Mouse (Mus musculus) liver, embryonic 15.5 days (tissue): ENCODE measurements around the gene Draxin. TPM values are rescaled to one million over a fixed set of nuclear protein-coding genes. Genes with fewer than 3 reads are reported as not detected.

ENCODE experiments used
- ATAC-seq: fragments of 200-750 bp; cut with Nextera tagmentation; 2 replicates; pipeline ENCODE4 v1.8.0; 2017; ENCODE audit warnings: moderate number of reproducible peaks, mild to moderate bottlenecking, moderate library complexity; ENCODE audit not compliant: insufficient read depth
- H3K27ac ChIP-seq: fragments of 300-500 bp; sonication (generic); replicated peaks from 2 replicates; pipeline ENCODE4 v1.5.1; 2015; ENCODE audit warnings: mild to moderate bottlenecking, inconsistent platforms
- H3K27me3 ChIP-seq: fragments of 300-500 bp; sonication (generic); 2 replicates; pipeline ENCODE4 v1.6.1; 2015; ENCODE audit warnings: mild to moderate bottlenecking, inconsistent platforms
- H3K36me3 ChIP-seq: fragments of 300-500 bp; sonication (generic); replicated peaks from 2 replicates; pipeline ENCODE4 v1.6.1; 2015; ENCODE audit warnings: moderate library complexity, mild to moderate bottlenecking, inconsistent platforms
- H3K4me1 ChIP-seq: fragments of 300-500 bp; sonication (generic); replicated peaks from 2 replicates; pipeline ENCODE4 v1.6.1; 2015; ENCODE audit warnings: inconsistent platforms
- H3K4me2 ChIP-seq: fragments of 300-500 bp; sonication (generic); 2 replicates; pipeline ENCODE4 v1.6.1; 2015; ENCODE audit warnings: moderate library complexity, mild to moderate bottlenecking, inconsistent platforms
- H3K4me3 ChIP-seq: fragments of 300-500 bp; sonication (generic); replicated peaks from 2 replicates; pipeline ENCODE4 v1.5.1; 2015; ENCODE audit warnings: mild to moderate bottlenecking, inconsistent platforms
- H3K9ac ChIP-seq: fragments of 300-500 bp; sonication (generic); 2 replicates; pipeline ENCODE4 v1.6.1; 2015; ENCODE audit warnings: moderate library complexity, mild to moderate bottlenecking, inconsistent platforms
- H3K9me3 ChIP-seq: fragments of 300-500 bp; sonication (generic); replicated peaks from 2 replicates; pipeline ENCODE4 v1.6.1; 2016; ENCODE audit warnings: inconsistent platforms
- WGBS: fragments of 180-500 bp; shearing (Covaris S2); methylation state at CpG from one replicate; pipeline ENCODE4 v1.1.7; 2015; ENCODE audit warnings: mixed read lengths; ENCODE audit not compliant: insufficient replicate concordance; 5-methylcytosine and 5-hydroxymethylcytosine counted together
- polyA plus RNA-seq: library from polyadenylated mRNA; unstranded; fragments of >200 nt; fragmentation: Nextera tagmentation; extraction: Ambion mirVana; gene quantifications from 2 replicates; pipeline ENCODE4 v1.2.1, GENCODE M21; 2015

Gene Draxin
- polyA plus RNA-seq, 1 experiment from 2014 or later, result 0.07 TPM

- H3K4me2 ChIP-seq, result peak overlapping the region; percentile 48
- H3K4me3 ChIP-seq, result no peak overlapping the region
- peaks cover 17% of the 10 kb centered on the region for H3K36me3 ChIP-seq
- no peaks in the 10 kb centered on the region for H3K9me3 ChIP-seq
- ATAC-seq, result peak; percentile 57
- peaks cover 54% of the 10 kb centered on the region for H3K4me1 ChIP-seq
- H3K27ac ChIP-seq, result peak overlapping the region; percentile 57
- 0 out of 2 replicates have a peak overlapping the region, but pooled peaks have one; percentile 18 for H3K9ac ChIP-seq
- no peaks in the 10 kb centered on the region for H3K27me3 ChIP-seq
- WGBS, result 24% methylated on average over 12 of the region's 12 CpGs
Measured at GRCm38 (mm10) chr4:148082257-148083044, 48.0 kb downstream of the Draxin start.

DNA sequence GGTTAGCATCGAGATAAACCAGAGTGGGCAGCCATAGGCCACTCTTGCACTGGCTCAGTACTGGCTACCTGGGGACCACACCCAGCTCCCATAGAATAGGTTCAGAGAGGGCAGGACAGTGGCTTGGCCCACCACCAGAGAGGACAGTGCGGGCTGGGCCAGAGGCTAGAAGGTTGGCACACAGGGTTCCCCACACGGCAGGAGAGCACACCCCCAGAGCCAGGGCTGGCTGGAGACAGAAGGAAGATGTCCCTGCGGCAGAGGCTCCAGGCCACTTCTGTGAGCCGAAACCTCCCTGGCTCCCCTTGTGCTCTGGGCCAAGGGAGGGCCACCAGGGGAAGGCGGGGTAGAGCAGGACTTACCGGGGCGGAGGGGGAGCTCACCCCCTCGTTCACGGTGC lies 49.3 kb downstream of the Draxin start:
- H3K4me2 ChIP-seq, result no peak overlapping the region
- peaks cover 42% of the 10 kb centered on the region for H3K4me1 ChIP-seq
- no peak for ATAC-seq
- H3K9me3 ChIP-seq, result no peaks in the 10 kb centered on the region
- WGBS, result 83% methylated on average over 10 of the region's 10 CpGs
- no peak overlapping the region for H3K9ac ChIP-seq
- H3K4me3 ChIP-seq, result no peak overlapping the region
- peaks cover 17% of the 10 kb centered on the region for H3K36me3 ChIP-seq
- H3K27me3 ChIP-seq, result no peaks in the 10 kb centered on the region
- no peak overlapping the region for H3K27ac ChIP-seq

- Histone ChIP-seq H3K36me3 (peaks cover 17% of the 10 kb centered on the region), H3K27ac (no peak overlapping the region), H3K4me2 (no peak overlapping the region), H3K27me3 (no peaks in the 10 kb centered on the region), H3K9ac (no peak overlapping the region), H3K4me1 (peaks cover 36% of the 10 kb centered on the region), H3K4me3 (no peak overlapping the region), H3K9me3 (no peaks in the 10 kb centered on the region)
- ATAC-seq, result no peak
- 81% methylated on average over 1 of the region's 1 CpGs for WGBS
Measured at GRCm38 (mm10) chr4:148080597-148080973, 49.9 kb downstream of the Draxin start.

- Histone ChIP-seq H3K9ac (no peak overlapping the region), H3K27me3 (no peaks in the 10 kb centered on the region; the same call in 1 of the 2 replicates), H3K4me1 (peaks cover 36% of the 10 kb centered on the region), H3K27ac (no peak overlapping the region), H3K4me2 (no peak overlapping the region), H3K9me3 (no peaks in the 10 kb centered on the region), H3K36me3 (peaks cover 17% of the 10 kb centered on the region), H3K4me3 (no peak overlapping the region)
- 76% methylated on average over 8 of the region's 8 CpGs for WGBS
- ATAC-seq, result no peak
Measured at GRCm38 (mm10) chr4:148079944-148080596, 50.4 kb downstream of the Draxin start.

DNA sequence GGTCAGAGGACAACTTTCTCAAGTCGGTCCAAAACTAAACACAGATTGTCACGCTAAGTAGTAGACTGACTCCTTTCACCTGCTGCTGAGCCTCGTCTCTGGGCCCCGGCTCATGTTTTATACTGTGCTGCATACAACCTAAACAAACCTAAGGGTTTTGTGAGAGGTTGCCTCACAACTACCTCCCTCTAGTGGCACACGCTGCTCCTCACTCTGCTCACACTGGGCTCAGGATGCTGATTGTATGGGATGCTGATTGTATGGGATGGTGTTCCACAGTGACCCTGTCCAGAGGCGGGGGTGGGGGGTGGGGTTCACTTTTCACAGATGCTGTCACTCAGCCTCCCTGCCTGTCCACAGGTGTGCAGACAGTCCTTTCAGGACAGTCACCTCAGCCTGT lies 51.3 kb downstream of the Draxin start:
- H3K4me2 ChIP-seq, result no peak overlapping the region
- H3K4me3 ChIP-seq, result no peak overlapping the region
- no peaks in the 10 kb centered on the region for H3K9me3 ChIP-seq
- no peak overlapping the region for H3K27ac ChIP-seq
- WGBS, result 67% methylated on average over 6 of the region's 6 CpGs
- no peak for ATAC-seq
- H3K4me1 ChIP-seq, result peaks cover 34% of the 10 kb centered on the region
- H3K36me3 ChIP-seq, result peaks cover 17% of the 10 kb centered on the region
- no peak overlapping the region for H3K9ac ChIP-seq
- H3K27me3 ChIP-seq, result no peaks in the 10 kb centered on the region; the same call in 1 of the 2 replicates

DNA sequence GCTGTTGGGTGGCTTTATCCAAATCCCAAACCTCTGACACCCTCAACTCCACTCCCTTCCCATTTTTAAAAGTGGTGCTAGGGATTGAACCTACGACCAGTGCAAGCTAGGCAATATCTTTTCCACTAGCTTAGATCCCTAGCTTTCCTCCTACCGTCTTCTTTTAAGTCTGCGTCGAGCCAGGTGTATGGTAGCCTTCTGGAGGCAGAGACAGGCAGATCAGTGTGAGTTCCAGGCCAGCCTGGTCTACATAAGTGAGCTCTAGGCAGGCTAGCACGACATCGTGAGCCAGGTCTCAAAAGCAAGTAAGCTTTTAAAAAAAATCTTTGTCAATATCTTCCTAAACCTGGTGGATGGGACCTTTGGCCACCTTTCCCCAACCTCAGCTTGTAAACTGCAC lies 54.6 kb downstream of the Draxin start:
- Histone ChIP-seq H3K4me1 (peaks cover 11% of the 10 kb centered on the region), H3K36me3 (peaks cover 13% of the 10 kb centered on the region), H3K9me3 (no peaks in the 10 kb centered on the region), H3K4me2 (no peak overlapping the region), H3K27me3 (no peaks in the 10 kb centered on the region; the same call in 1 of the 2 replicates), H3K4me3 (no peak overlapping the region), H3K27ac (no peak overlapping the region), H3K9ac (no peak overlapping the region)
- no peak for ATAC-seq
- 69% methylated on average over 6 of the region's 6 CpGs for WGBS

DNA sequence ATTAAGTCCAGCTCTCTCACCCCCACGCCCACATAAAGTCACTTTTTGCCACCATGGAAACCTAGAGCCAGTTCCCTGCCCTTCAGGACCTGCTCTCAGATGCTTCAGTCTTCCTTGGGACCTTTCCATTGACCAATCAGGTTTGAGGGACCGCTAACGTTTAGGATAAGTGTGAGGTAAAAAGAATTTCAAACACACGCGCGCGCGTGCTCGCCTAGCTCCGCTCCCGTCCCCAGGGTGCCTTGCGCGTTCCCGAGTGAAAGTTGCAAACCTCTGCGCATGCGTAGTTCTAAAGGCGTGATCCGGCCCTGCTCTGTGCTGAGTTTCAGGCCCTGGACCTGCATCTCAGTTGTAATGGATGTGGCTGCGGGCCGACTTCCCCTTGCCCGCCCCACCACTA lies 55.2 kb downstream of the Draxin start:
- no peaks in the 10 kb centered on the region; the same call in 1 of the 2 replicates for H3K27me3 ChIP-seq
- WGBS, result 31% methylated on average over 21 of the region's 21 CpGs
- H3K9me3 ChIP-seq, result no peaks in the 10 kb centered on the region
- H3K4me3 ChIP-seq, result peak overlapping the region; percentile 36
- H3K4me1 ChIP-seq, result peaks cover 11% of the 10 kb centered on the region
- H3K4me2 ChIP-seq, result peak overlapping the region; percentile 65
- peak; percentile 11; the same call in 1 of the 2 replicates for ATAC-seq
- peaks cover 6% of the 10 kb centered on the region for H3K36me3 ChIP-seq
- peak overlapping the region; percentile 33; the same call in 1 of the 2 replicates for H3K9ac ChIP-seq
- H3K27ac ChIP-seq, result no peak overlapping the region

DNA sequence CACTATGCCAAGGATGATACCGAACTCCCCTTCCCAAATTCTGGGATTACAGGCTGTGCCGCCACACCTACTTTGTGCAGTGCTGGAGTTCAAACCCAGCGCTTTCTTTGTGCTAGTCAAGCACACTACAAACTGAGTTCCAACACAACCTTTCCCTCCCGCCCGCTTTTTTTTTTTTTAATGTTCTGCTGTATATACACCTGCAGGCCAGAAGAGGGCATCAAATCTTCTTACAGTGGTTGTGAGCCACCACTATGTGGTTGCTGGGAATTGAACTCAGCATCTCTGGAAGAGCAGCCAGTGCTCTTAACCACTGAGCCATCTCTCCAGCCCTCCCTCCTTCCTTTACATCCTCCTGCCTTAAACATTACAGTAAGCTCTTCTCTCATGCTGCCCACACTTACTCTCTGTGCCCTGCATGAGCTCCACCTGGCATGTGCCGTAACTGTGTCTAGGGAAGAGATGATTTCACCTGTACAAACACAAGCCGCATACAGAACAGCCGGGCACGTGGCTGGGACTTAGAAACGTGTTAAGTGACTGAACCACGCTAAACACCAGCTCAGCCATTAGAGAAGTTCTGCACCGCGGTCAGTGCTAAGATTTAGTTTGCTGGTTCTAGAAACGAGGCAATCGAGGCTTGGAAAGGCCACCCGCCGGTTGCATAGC lies 55.8 kb downstream of the Draxin start:
- Histone ChIP-seq H3K4me3 (peak overlapping the region; percentile 36), H3K4me2 (peak overlapping the region; percentile 65), H3K9ac (peak overlapping the region; percentile 33; the same call in 1 of the 2 replicates), H3K27ac (no peak overlapping the region), H3K27me3 (no peaks in the 10 kb centered on the region; the same call in 1 of the 2 replicates), H3K9me3 (no peaks in the 10 kb centered on the region), H3K36me3 (peaks cover under 1% of the 10 kb centered on the region; the same call in 1 of the 2 replicates), H3K4me1 (peaks cover 11% of the 10 kb centered on the region)
- WGBS, result 44% methylated on average over 17 of the region's 17 CpGs
- ATAC-seq, result 0 out of 2 replicates have a peak, but pooled peaks have one; percentile 7

GRCm38 (mm10) chr4:148071508-148071907 lies 59.0 kb downstream of the Draxin start:
- H3K4me1 ChIP-seq, result peaks cover 11% of the 10 kb centered on the region
- H3K36me3 ChIP-seq, result no peaks in the 10 kb centered on the region
- WGBS, result 66% methylated on average over 5 of the region's 5 CpGs
- H3K27ac ChIP-seq, result no peak overlapping the region
- H3K9ac ChIP-seq, result no peak overlapping the region
- no peak overlapping the region for H3K4me3 ChIP-seq
- no peak overlapping the region for H3K4me2 ChIP-seq
- no peaks in the 10 kb centered on the region for H3K9me3 ChIP-seq
- ATAC-seq, result no peak
- H3K27me3 ChIP-seq, result no peaks in the 10 kb centered on the region; the same call in 1 of the 2 replicates

GRCm38 (mm10) chr4:148069602-148070218 lies 60.8 kb downstream of the Draxin start:
- H3K4me3 ChIP-seq, result no peak overlapping the region

More at GRCm38 (mm10) chr4:148069602-148070218, 60.8 kb downstream of the Draxin start:
- no peak for ATAC-seq
- Histone ChIP-seq H3K9me3 (no peaks in the 10 kb centered on the region), H3K4me1 (peaks cover 7% of the 10 kb centered on the region), H3K36me3 (no peaks in the 10 kb centered on the region), H3K4me2 (no peak overlapping the region), H3K27ac (no peak overlapping the region), H3K27me3 (no peaks in the 10 kb centered on the region), H3K9ac (no peak overlapping the region)
- WGBS, result 56% methylated on average over 9 of the region's 9 CpGs
